Mouse (Mus musculus) forebrain, embryonic 15.5 days (tissue): ENCODE results near the gene Tmem255b. TPM values are rescaled to one million over a fixed set of nuclear protein-coding genes. Genes with fewer than 3 reads are reported as not detected.

Experiments used
- ATAC-seq: fragments of 200-750 bp; cut with Nextera tagmentation; replicated peaks from 2 replicates; pipeline ENCODE4 v1.8.0; 2017; ENCODE audit warnings: mild to moderate bottlenecking, moderate TSS enrichment, moderate library complexity
- H3K27ac ChIP-seq: fragments of 300-500 bp; sonication (generic); replicated peaks from 2 replicates; pipeline ENCODE4 v1.5.1; 2015; ENCODE audit warnings: mild to moderate bottlenecking, inconsistent platforms
- H3K27me3 ChIP-seq: fragments of 300-500 bp; sonication (generic); 2 replicates; pipeline ENCODE4 v1.6.1; 2015; ENCODE audit warnings: inconsistent platforms
- H3K36me3 ChIP-seq: fragments of 300-500 bp; sonication (generic); 2 replicates; pipeline ENCODE4 v1.6.1; 2015; ENCODE audit warnings: mild to moderate bottlenecking, inconsistent platforms
- H3K4me1 ChIP-seq: fragments of 300-500 bp; sonication (generic); 2 replicates; pipeline ENCODE4 v1.6.1; 2015; ENCODE audit warnings: inconsistent platforms
- H3K4me2 ChIP-seq: fragments of 300-500 bp; sonication (generic); replicated peaks from 2 replicates; pipeline ENCODE4 v1.6.1; 2015; ENCODE audit warnings: mild to moderate bottlenecking, inconsistent platforms
- H3K4me3 ChIP-seq: fragments of 300-500 bp; sonication (generic); 2 replicates; pipeline ENCODE4 v1.5.1; 2015; ENCODE audit warnings: mild to moderate bottlenecking, inconsistent platforms
- H3K9ac ChIP-seq: fragments of 300-500 bp; sonication (generic); replicated peaks from 2 replicates; pipeline ENCODE4 v1.6.1; 2015; ENCODE audit warnings: mild to moderate bottlenecking, inconsistent platforms
- H3K9me3 ChIP-seq: fragments of 300-500 bp; sonication (generic); 2 replicates; pipeline ENCODE4 v1.6.1; 2016; ENCODE audit warnings: inconsistent platforms
- WGBS: fragments of 180-500 bp; shearing (Covaris S2); methylation state at CpG from one replicate; pipeline ENCODE4 v1.1.7; 2015; ENCODE audit warnings: mixed read lengths; 5-methylcytosine and 5-hydroxymethylcytosine counted together
- polyA plus RNA-seq: library from polyadenylated mRNA; unstranded; fragments of >200 nt; fragmentation: Nextera tagmentation; extraction: Ambion mirVana; gene quantifications from 2 replicates; pipeline ENCODE4 v1.2.1, GENCODE M21; 2015

The Tmem255b gene
- polyA plus RNA-seq, 1 experiment from 2014 or later = not detected

DNA sequence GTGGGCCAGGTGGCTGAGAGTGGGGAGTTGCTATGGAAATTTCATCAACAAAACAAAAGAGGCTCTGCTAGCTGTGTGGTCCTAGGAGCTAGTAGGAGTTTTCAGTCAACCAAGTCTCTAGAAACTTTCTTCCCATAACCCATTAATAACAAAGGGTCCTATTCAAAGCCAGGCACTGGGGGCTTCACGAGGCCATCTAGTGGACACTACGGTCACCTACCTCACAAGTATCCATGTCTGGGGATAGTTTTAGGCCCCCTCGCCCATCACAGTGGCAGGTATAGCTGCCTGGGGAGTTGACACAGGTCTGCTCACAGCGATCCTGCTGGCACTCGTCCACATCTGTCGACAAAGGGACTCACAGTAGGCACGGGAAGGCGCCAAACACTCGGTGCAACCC, 40.9 kb downstream of the Tmem255b start:
- ATAC-seq = no peak
- no peaks in the 10 kb centered on the region for H3K9me3 ChIP-seq
- H3K4me1 ChIP-seq = no peaks in the 10 kb centered on the region
- no peak overlapping the region for H3K27ac ChIP-seq
- no peak overlapping the region for H3K9ac ChIP-seq
- H3K4me3 ChIP-seq = no peak overlapping the region
- H3K27me3 ChIP-seq = no peaks in the 10 kb centered on the region
- WGBS = 56% methylated on average over 9 of the region's 9 CpGs
- no peaks in the 10 kb centered on the region for H3K36me3 ChIP-seq
- no peak overlapping the region for H3K4me2 ChIP-seq

GRCm38 (mm10) chr8:13481089-13481554, 46.1 kb downstream of the Tmem255b start:
- H3K9ac ChIP-seq = no peak overlapping the region
- ATAC-seq = no peak
- 84% methylated on average over 7 of the region's 7 CpGs for WGBS
- no peak overlapping the region for H3K4me2 ChIP-seq
- no peak overlapping the region for H3K4me3 ChIP-seq
- no peaks in the 10 kb centered on the region for H3K9me3 ChIP-seq
- no peaks in the 10 kb centered on the region for H3K36me3 ChIP-seq
- H3K27ac ChIP-seq = no peak overlapping the region
- no peaks in the 10 kb centered on the region for H3K27me3 ChIP-seq
- H3K4me1 ChIP-seq = no peaks in the 10 kb centered on the region

DNA sequence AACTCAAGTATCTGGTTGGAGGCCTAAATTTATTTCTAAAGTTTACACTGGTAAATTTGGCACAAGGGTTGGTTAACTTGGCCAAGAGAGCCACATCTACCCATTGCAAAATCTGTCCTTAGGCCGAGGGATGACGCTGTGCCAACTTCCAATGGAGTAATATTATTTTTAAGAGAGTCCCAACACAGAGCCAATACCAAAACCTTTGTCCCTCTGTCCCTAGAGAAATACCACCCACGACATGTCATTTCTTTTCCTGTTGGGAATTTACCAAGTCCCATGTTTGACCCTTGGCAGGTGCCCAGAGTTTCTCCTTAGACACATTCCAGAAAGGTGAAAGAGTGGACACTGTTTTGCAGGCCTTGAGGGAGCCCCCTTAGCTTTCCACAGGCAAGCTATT, 46.6 kb downstream of the Tmem255b start:
- H3K4me2 ChIP-seq = no peak overlapping the region
- H3K9ac ChIP-seq = no peak overlapping the region
- no peak overlapping the region for H3K27ac ChIP-seq
- no peaks in the 10 kb centered on the region for H3K36me3 ChIP-seq
- no peaks in the 10 kb centered on the region for H3K4me1 ChIP-seq
- 93% methylated on average over 3 of the region's 3 CpGs for WGBS
- no peak for ATAC-seq
- H3K4me3 ChIP-seq = no peak overlapping the region
- H3K27me3 ChIP-seq = no peaks in the 10 kb centered on the region
- no peaks in the 10 kb centered on the region for H3K9me3 ChIP-seq

DNA sequence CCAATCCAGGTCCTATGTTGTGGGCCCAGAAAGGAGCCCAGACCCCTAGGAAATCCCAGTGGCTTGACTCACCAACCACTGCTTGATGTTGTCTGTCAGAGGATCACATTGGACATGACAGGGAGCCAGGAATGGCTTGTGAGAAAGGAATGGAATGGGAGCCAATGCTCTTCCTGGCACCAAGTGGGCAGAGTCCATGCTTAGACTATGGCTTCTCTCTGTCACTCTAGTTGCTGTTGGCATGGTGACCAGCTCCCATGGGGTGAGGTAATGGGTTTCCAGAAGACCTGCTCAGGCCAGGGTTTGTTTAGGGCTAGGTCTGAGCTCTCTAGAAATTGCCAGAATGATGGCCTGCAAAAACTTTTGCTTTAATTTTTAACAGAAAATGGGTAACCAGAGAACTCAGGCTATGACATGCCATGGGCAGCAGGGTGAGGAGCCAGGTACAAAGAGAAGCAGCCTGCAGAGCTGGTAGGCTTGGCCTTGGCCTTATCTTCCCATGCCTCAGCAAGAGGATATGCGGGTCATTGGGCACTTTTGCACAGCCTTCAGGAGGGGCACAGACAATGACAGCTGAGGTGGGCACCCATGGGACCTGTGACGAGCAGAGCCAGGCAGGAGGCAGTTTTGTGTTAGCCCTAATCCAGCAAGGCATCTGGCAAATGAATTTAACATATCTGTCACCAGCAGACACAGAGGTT, 47.3 kb downstream of the Tmem255b start:
- WGBS = 82% methylated on average over 2 of the region's 2 CpGs
- ATAC-seq = no peak
- Histone ChIP-seq H3K4me2 (no peak overlapping the region), H3K4me3 (no peak overlapping the region), H3K9me3 (no peaks in the 10 kb centered on the region), H3K27ac (no peak overlapping the region), H3K9ac (no peak overlapping the region), H3K4me1 (no peaks in the 10 kb centered on the region), H3K27me3 (no peaks in the 10 kb centered on the region), H3K36me3 (no peaks in the 10 kb centered on the region)

DNA sequence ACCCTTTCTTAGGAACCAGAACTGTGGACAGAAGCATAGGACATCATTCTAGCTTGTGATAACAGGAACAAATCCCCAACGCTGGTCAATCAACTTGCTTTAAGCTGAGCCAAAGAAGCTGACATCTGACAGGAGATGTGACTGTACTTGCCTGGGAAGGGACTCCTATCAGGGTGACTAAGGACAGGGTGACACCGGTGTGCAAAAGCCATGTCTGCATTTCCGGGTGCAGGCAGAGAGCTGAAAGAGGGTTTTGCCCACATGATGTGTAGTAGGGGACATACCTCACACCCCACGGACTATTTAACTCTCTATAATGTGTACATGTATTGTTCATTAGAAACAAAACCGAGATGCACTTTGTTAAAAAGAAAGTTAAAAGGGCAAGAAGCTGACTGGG, 48.2 kb downstream of the Tmem255b start:
- no peaks in the 10 kb centered on the region for H3K9me3 ChIP-seq
- H3K27ac ChIP-seq = no peak overlapping the region
- WGBS = 85% methylated on average over 5 of the region's 5 CpGs
- no peak overlapping the region for H3K4me2 ChIP-seq
- H3K36me3 ChIP-seq = no peaks in the 10 kb centered on the region
- no peak overlapping the region for H3K4me3 ChIP-seq
- no peaks in the 10 kb centered on the region for H3K27me3 ChIP-seq
- no peak for ATAC-seq
- no peak overlapping the region for H3K9ac ChIP-seq
- no peaks in the 10 kb centered on the region for H3K4me1 ChIP-seq

- H3K4me1 ChIP-seq = peaks cover 31% of the 10 kb centered on the region
Observed at GRCm38 (mm10) chr8:13489351-13489750, 54.4 kb downstream of the Tmem255b start.

DNA sequence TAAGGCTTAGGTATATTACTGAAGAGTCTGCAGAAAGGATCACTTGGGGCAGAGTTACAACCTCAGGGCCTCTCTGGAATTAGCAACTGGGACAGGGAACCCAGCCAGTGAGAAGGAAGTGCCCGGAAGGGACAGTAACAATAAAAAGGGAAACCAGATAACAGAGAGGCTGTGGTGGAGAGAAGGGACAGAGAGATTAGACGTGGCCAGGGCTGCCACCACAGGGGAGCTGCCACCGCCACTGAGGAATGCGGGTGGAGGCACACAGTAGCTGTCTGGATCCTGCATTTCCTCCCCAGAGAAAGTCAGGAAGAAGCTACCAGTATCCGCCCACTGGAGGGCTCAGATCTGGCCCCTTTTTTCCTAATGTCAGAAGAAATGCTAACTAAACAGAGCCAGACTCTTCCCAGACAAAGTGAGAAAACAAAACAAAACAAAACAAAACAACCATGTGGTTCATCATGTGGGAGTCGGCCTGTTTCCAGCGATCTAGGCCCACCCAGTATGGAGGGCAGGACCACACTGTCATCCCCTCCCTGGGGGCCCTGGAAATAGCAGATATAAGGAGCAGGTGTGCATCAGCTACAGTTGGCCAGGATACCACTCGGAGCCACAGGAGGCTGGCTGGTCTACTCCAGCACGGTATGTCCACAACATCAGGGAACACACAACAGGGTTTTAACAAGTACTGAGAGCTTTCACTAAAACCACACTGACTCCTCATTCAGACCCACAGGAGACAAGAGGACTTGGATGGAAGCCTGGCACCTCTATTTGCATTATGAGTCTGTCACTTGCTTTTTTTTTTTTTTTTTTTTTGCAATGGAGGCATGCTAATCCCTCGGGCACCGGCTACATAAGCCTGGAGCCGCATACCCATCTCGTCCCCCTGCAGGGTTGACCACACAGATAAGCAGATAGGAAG, 55.3 kb downstream of the Tmem255b start:
- Histone ChIP-seq H3K4me1 (peaks cover 31% of the 10 kb centered on the region), H3K27me3 (peaks cover 16% of the 10 kb centered on the region; the same call in 1 of the 2 replicates), H3K4me2 (no peak overlapping the region), H3K9me3 (no peaks in the 10 kb centered on the region), H3K36me3 (no peaks in the 10 kb centered on the region), H3K27ac (no peak overlapping the region), H3K4me3 (no peak overlapping the region), H3K9ac (no peak overlapping the region)
- WGBS = 31% methylated on average over 13 of the region's 13 CpGs
- 0 out of 2 replicates have a peak, but pooled peaks have one; percentile 45 for ATAC-seq

More at GRCm38 (mm10) chr8:13489351-13489750, 54.4 kb downstream of the Tmem255b start:
- WGBS = 86% methylated on average over 3 of the region's 3 CpGs
- Histone ChIP-seq H3K4me3 (no peak overlapping the region), H3K36me3 (no peaks in the 10 kb centered on the region), H3K9ac (no peak overlapping the region), H3K9me3 (no peaks in the 10 kb centered on the region), H3K27me3 (0 out of 2 replicates have a peak, but pooled peaks cover 10% of the 10 kb centered on the region), H3K27ac (no peak overlapping the region), H3K4me2 (no peak overlapping the region)
- no peak for ATAC-seq

- WGBS = 91% methylated on average over 14 of the region's 14 CpGs
Observed at GRCm38 (mm10) chr8:13491491-13492010, 56.6 kb downstream of the Tmem255b start.

GRCm38 (mm10) chr8:13492198-13492995, 57.4 kb downstream of the Tmem255b start:
- 55% methylated on average over 9 of the region's 9 CpGs for WGBS
- no peak overlapping the region for H3K27ac ChIP-seq
- H3K9me3 ChIP-seq = no peaks in the 10 kb centered on the region
- peaks cover 21% of the 10 kb centered on the region; the same call in 1 of the 2 replicates for H3K27me3 ChIP-seq
- no peaks in the 10 kb centered on the region for H3K36me3 ChIP-seq
- no peak for ATAC-seq
- no peak overlapping the region for H3K4me3 ChIP-seq
- no peak overlapping the region for H3K4me2 ChIP-seq
- H3K4me1 ChIP-seq = peaks cover 31% of the 10 kb centered on the region
- H3K9ac ChIP-seq = no peak overlapping the region

More at GRCm38 (mm10) chr8:13491491-13492010, 56.6 kb downstream of the Tmem255b start:
- ATAC-seq = no peak
- Histone ChIP-seq H3K9ac (no peak overlapping the region), H3K27ac (no peak overlapping the region), H3K4me1 (peaks cover 31% of the 10 kb centered on the region), H3K4me2 (no peak overlapping the region), H3K36me3 (no peaks in the 10 kb centered on the region), H3K27me3 (peaks cover 21% of the 10 kb centered on the region; the same call in 1 of the 2 replicates), H3K9me3 (no peaks in the 10 kb centered on the region), H3K4me3 (no peak overlapping the region)

DNA sequence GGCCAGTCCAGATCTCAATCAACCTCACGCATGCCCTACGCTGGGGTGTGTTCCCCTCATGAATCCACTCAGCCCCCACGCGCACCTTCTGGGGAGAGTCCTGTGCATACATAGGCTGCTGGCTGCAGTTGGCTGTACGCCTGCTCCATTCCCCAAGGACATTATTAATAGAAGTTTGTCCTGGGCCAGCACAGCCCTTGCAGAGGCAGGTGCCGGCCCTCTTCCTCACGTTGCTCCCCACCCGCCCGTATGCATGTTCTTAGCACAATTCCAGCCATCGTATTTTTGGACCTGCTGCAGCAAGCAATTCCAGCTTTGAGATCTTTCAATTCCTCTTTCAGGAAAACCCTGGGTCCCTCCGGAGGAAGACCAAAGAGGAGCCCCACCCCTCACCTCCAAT, 58.0 kb downstream of the Tmem255b start:
- H3K4me3 ChIP-seq = peak overlapping the region; percentile 58; the same call in 1 of the 2 replicates
- H3K36me3 ChIP-seq = no peaks in the 10 kb centered on the region
- no peaks in the 10 kb centered on the region for H3K9me3 ChIP-seq
- H3K27me3 ChIP-seq = peaks cover 21% of the 10 kb centered on the region; the same call in 1 of the 2 replicates
- H3K4me1 ChIP-seq = peaks cover 31% of the 10 kb centered on the region
- WGBS = 53% methylated on average over 11 of the region's 11 CpGs
- H3K4me2 ChIP-seq = peak overlapping the region; percentile 84
- no peak for ATAC-seq
- H3K27ac ChIP-seq = no peak overlapping the region
- no peak overlapping the region for H3K9ac ChIP-seq

- H3K36me3 ChIP-seq = no peaks in the 10 kb centered on the region
- no peak within 1 kb of the TSS for H3K27ac ChIP-seq
- H3K4me3 ChIP-seq = peak within 1 kb of the TSS; percentile 58
- H3K4me1 ChIP-seq = peaks cover 31% of the 10 kb centered on the region
- H3K4me2 ChIP-seq = peak within 1 kb of the TSS; percentile 84
- H3K9me3 ChIP-seq = no peaks in the 10 kb centered on the region
- peak; percentile 81 for ATAC-seq
- WGBS = 1% methylated on average over 63 of the region's 64 CpGs
- peaks cover 21% of the 10 kb centered on the region; the same call in 1 of the 2 replicates for H3K27me3 ChIP-seq
- H3K9ac ChIP-seq = peak within 1 kb of the TSS; percentile 58
Observed at GRCm38 (mm10) chr8:13493858-13494631, 59.1 kb downstream of the Tmem255b start, which contains the start of gene Gas6. Gene Gas6, minus strand, starts transcription at chr8:13494490.
